Mouse (Mus musculus): ENCODE data around the gene Mgarp.
"Not testable (repeated sequence)": the region's sequence is repeated elsewhere in the genome, so short reads cannot be mapped to it uniquely, and the experiment has no call there.

Gene Mgarp

GRCm38 (mm10) chr3:51396219-51397068 is at the start of gene Mgarp:
Gene Mgarp (minus strand): TSS chr3:51396738.
- peak; percentile 10 to 40 for DNase-seq (ENCODE audit: low spot score in 2 of 2)

- DNase-seq (ENCODE audit: low spot score in 2 of 2) = peak in 1 of 2 experiments; percentile 30
These were observed 38.5 kb upstream of the Mgarp start for GRCm38 (mm10) chr3:51434871-51435595.

- not testable (repeated sequence) for DNase-seq (ENCODE audit: low spot score in 2 of 2)
These were observed 37.8 kb upstream of the Mgarp start for GRCm38 (mm10) chr3:51434364-51434763.

GRCm38 (mm10) chr3:51425394-51425793 is 28.9 kb upstream of the Mgarp start:
- no peak for DNase-seq (ENCODE audit: low spot score in 2 of 2)

- no peak for DNase-seq (ENCODE audit: low spot score in 2 of 2)
These were observed 25.4 kb upstream of the Mgarp start for GRCm38 (mm10) chr3:51421921-51422320.

GRCm38 (mm10) chr3:51417966-51418365 is 21.4 kb upstream of the Mgarp start:
- no peak for DNase-seq (ENCODE audit: low spot score in 2 of 2)

- no peak for DNase-seq (ENCODE audit: low spot score in 2 of 2)
These were observed 20.9 kb upstream of the Mgarp start for GRCm38 (mm10) chr3:51417485-51417884.

GRCm38 (mm10) chr3:51417135-51417458 is 20.6 kb upstream of the Mgarp start:
- no peak for DNase-seq (ENCODE audit: low spot score in 2 of 2)

GRCm38 (mm10) chr3:51416364-51417134 is 20.0 kb upstream of the Mgarp start:
- peak; percentile 42 to 47 for DNase-seq (ENCODE audit: low spot score in 2 of 2)

- no peak for DNase-seq (ENCODE audit: low spot score in 2 of 2)
These were observed 19.5 kb upstream of the Mgarp start for GRCm38 (mm10) chr3:51416073-51416363.

- DNase-seq (ENCODE audit: low spot score in 2 of 2) = peak; percentile 90 to 93
These were observed 18.8 kb upstream of the Mgarp start, which contains the start of gene Naa15 for GRCm38 (mm10) chr3:51415098-51416072. Gene Naa15 (plus strand): TSS chr3:51415148.

GRCm38 (mm10) chr3:51413276-51413675 is 16.7 kb upstream of the Mgarp start:
- no peak for DNase-seq (ENCODE audit: low spot score in 2 of 2)

GRCm38 (mm10) chr3:51412457-51412856 is 15.9 kb upstream of the Mgarp start:
- no peak for DNase-seq (ENCODE audit: low spot score in 2 of 2)

- DNase-seq (ENCODE audit: low spot score in 2 of 2) = peak; percentile 95 to 97
These were observed 12.1 kb upstream of the Mgarp start, which contains the start of gene Ndufc1 for GRCm38 (mm10) chr3:51408561-51409183. Gene Ndufc1 (minus strand): TSS chr3:51408988.

GRCm38 (mm10) chr3:51407870-51408560 is 11.5 kb upstream of the Mgarp start:
- DNase-seq (ENCODE audit: low spot score in 2 of 2) = no peak

GRCm38 (mm10) chr3:51402628-51403027 is 6.1 kb upstream of the Mgarp start:
- DNase-seq (ENCODE audit: low spot score in 2 of 2) = no peak

- not testable (repeated sequence) for DNase-seq (ENCODE audit: low spot score in 2 of 2)
These were observed 5.5 kb upstream of the Mgarp start for GRCm38 (mm10) chr3:51402054-51402453.

GRCm38 (mm10) chr3:51400682-51401081 is 4.1 kb upstream of the Mgarp start:
- DNase-seq (ENCODE audit: low spot score in 2 of 2) = no peak

GRCm38 (mm10) chr3:51399531-51399930 is 3.0 kb upstream of the Mgarp start:
- no peak for DNase-seq (ENCODE audit: low spot score in 2 of 2)

- no peak for DNase-seq (ENCODE audit: low spot score in 2 of 2)
These were observed 2.1 kb upstream of the Mgarp start for GRCm38 (mm10) chr3:51398667-51399066.
